Mouse (Mus musculus): ENCODE measurements around the gene Vps4b. TPM values are rescaled to one million over a fixed set of nuclear protein-coding genes. Genes with fewer than 3 reads are reported as not detected.

The Vps4b gene
- polyA plus RNA-seq, 1 experiment from 2014 or later = 69.7 TPM

DNA sequence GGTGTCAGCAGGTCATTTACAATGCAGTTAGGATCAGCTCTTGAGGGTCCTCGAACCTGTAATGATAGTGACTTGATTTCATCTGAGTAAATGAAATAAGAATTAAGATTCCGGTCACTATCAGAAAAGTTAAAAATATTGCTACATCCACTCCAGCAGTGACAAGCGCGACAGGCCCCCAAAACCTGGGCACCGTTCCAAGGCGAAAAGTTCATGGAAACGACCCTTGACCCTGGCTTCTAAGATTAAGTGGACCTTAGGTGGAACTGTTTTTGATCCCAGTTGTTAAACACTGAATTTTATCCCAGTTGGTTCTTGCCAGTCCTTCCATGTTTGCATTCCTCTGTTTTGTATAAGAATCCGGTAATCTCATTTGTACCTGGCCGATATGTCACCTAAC, 22.4 kb downstream of the Vps4b start:
- H3K4me2 ChIP-seq = no peak overlapping the region
- 65% methylated on average over 9 of the region's 9 CpGs for WGBS
- ATAC-seq (ENCODE audit: borderline replicate concordance, extremely low read depth, low FRiP score, low TSS enrichment) = no peak
- H3K27ac ChIP-seq = no peak overlapping the region
- no peaks in the 10 kb centered on the region for H3K27me3 ChIP-seq
- H3K9me3 ChIP-seq = no peaks in the 10 kb centered on the region
- H3K4me3 ChIP-seq = no peak overlapping the region
- no peaks in the 10 kb centered on the region for H3K4me1 ChIP-seq
- peaks cover 64% of the 10 kb centered on the region for H3K36me3 ChIP-seq
- no peak overlapping the region for H3K9ac ChIP-seq

- peaks cover 7% of the 10 kb centered on the region for H3K4me1 ChIP-seq
- H3K4me2 ChIP-seq = no peak overlapping the region
- H3K36me3 ChIP-seq = peaks cover 53% of the 10 kb centered on the region
These were observed 27.8 kb downstream of the Vps4b start for GRCm38 (mm10) chr1:106768773-106769172.

GRCm38 (mm10) chr1:106765771-106766170, 30.8 kb downstream of the Vps4b start:
- H3K27ac ChIP-seq = no peak overlapping the region
- no peak overlapping the region for H3K9ac ChIP-seq
- WGBS = 92% methylated on average over 8 of the region's 8 CpGs
- peaks cover 9% of the 10 kb centered on the region for H3K4me1 ChIP-seq
- no peaks in the 10 kb centered on the region for H3K27me3 ChIP-seq
- H3K36me3 ChIP-seq = peaks cover 35% of the 10 kb centered on the region; the same call in 1 of the 2 replicates
- H3K9me3 ChIP-seq = no peaks in the 10 kb centered on the region
- no peak overlapping the region for H3K4me3 ChIP-seq
- no peak for ATAC-seq (ENCODE audit: borderline replicate concordance, extremely low read depth, low FRiP score, low TSS enrichment)
- H3K4me2 ChIP-seq = no peak overlapping the region

More at GRCm38 (mm10) chr1:106768773-106769172, 27.8 kb downstream of the Vps4b start:
- Histone ChIP-seq H3K27ac (no peak overlapping the region), H3K9ac (no peak overlapping the region), H3K27me3 (no peaks in the 10 kb centered on the region), H3K9me3 (no peaks in the 10 kb centered on the region), H3K4me3 (no peak overlapping the region)
- ATAC-seq (ENCODE audit: borderline replicate concordance, extremely low read depth, low FRiP score, low TSS enrichment) = no peak

DNA sequence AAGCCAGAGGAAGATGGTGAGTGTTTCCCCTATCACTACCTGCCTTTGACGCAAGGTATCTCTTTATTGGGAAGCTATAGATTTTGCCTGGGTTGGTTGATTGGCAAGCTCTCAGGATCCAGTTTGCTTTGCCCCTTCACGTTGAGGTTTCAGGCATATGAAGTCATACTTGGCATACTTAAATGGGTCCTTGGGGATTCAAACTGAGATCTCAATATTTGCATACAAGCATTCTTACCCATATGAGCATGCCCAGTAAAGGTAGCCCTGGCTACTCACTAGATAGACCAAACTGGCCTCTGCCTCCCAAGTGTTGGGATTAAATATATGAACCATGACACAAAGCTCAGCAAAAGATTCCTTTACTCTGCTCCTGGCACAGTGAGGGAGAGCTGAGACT, 31.7 kb downstream of the Vps4b start:
- Histone ChIP-seq H3K27me3 (no peaks in the 10 kb centered on the region), H3K27ac (peak overlapping the region; percentile 40; the same call in 1 of the 2 replicates), H3K4me2 (no peak overlapping the region), H3K9me3 (no peaks in the 10 kb centered on the region), H3K4me1 (peaks cover 12% of the 10 kb centered on the region), H3K36me3 (peaks cover 27% of the 10 kb centered on the region; the same call in 1 of the 2 replicates), H3K9ac (no peak overlapping the region), H3K4me3 (no peak overlapping the region)
- ATAC-seq (ENCODE audit: borderline replicate concordance, extremely low read depth, low FRiP score, low TSS enrichment) = no peak
- WGBS = 67% methylated on average over 2 of the region's 2 CpGs

DNA sequence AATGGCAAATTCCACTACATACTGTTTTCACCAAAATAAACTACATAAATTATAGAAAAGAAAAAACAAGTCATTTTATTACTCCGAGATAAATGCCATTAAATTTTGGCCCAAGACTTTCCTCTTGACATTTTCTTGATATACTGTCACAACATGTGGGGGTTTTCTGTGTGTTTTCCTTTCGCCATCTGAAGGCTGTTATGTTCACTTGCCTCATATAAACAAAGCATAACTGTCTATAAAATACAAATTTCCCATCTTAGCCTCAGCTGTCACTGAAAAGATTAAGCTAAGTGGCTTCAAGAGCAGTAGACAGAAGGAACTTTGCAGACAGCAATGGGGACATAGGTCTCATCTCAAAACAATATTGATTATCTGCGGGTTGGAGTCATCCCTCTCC, 32.2 kb downstream of the Vps4b start:
- Histone ChIP-seq H3K4me1 (peaks cover 12% of the 10 kb centered on the region), H3K36me3 (peaks cover 26% of the 10 kb centered on the region; the same call in 1 of the 2 replicates), H3K4me2 (no peak overlapping the region), H3K9ac (no peak overlapping the region), H3K4me3 (no peak overlapping the region), H3K27ac (peak overlapping the region; percentile 40; the same call in 1 of the 2 replicates), H3K27me3 (no peaks in the 10 kb centered on the region), H3K9me3 (no peaks in the 10 kb centered on the region)
- no peak for ATAC-seq (ENCODE audit: borderline replicate concordance, extremely low read depth, low FRiP score, low TSS enrichment)
- 62% methylated on average over 3 of the region's 3 CpGs for WGBS

DNA sequence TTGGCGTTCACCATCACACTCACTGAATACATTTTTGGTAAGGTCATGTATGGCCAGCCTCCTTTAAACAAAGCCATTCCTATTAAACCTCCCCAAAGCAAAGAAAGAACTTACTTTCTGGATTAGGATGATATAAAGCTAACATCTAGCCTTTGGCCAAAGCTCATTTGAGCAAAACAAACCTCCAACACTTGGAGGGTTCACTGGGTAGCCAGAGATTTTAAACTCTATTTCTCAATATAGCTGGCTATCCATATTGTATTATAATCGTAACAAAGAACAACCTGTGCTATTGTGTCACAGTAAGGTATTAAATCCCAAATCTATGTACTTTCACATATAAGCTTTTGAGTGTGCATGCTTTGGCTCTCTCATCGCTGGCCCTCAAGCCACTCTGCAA, 35.8 kb downstream of the Vps4b start:
- Histone ChIP-seq H3K27me3 (no peaks in the 10 kb centered on the region), H3K9ac (no peak overlapping the region), H3K4me1 (peaks cover 26% of the 10 kb centered on the region), H3K4me3 (no peak overlapping the region), H3K4me2 (no peak overlapping the region), H3K27ac (0 out of 2 replicates have a peak overlapping the region, but pooled peaks have one; percentile 15), H3K9me3 (no peaks in the 10 kb centered on the region), H3K36me3 (peaks cover 3% of the 10 kb centered on the region; the same call in 1 of the 2 replicates)
- WGBS = 80% methylated on average over 3 of the region's 3 CpGs
- ATAC-seq (ENCODE audit: borderline replicate concordance, extremely low read depth, low FRiP score, low TSS enrichment) = no peak

DNA sequence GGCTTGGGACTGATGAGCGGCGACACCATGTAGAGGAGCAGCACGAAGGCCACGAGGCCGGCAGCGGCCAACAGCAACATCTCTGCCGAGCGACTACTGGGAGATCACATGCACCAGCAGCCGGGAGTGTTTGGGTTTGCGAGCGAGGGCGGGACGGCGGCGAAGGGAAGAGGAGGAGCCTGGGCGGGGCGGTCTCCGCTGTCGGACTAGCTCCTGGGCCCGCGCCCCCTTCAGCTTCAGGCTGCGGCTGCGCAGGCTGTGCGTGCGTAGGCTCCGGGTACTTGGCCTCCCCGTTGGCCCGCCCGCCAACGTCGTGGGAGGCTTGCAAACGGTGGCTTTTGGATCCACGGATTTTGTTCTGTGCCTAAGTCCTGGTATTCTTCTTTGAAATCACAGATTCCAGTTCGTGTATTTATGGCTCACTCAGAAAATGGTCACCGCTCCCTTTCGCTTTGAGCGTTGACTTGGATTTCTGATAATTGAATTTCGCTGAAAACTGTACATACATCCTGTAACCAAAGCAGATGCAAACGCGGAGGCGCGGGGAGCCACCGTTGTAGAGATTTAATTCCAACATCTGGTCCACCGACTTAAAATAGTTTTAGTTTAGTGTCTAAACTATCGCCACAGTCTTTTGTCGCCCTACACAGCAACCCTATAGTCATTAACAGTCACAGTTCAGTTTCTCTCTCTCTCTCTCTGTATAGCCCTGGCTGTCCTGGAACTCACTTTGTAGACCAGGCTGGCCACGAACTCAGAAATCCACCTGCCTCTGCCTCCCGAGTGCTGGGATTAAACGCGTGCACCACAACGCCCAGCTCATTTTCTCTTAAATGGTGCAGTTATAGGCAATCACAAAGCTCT, 36.7 kb downstream of the Vps4b start, which contains the start of gene Kdsr:
Gene Kdsr, minus strand, starts transcription at position 156 of the 864 bp plus-strand sequence.
- WGBS = 1% methylated on average over 51 of the region's 51 CpGs
- peak within 1 kb of the TSS; percentile 96 for H3K27ac ChIP-seq
- ATAC-seq (ENCODE audit: borderline replicate concordance, extremely low read depth, low FRiP score, low TSS enrichment) = peak; percentile 99
- no peaks in the 10 kb centered on the region for H3K9me3 ChIP-seq
- H3K36me3 ChIP-seq = 0 out of 2 replicates have a peak, but pooled peaks cover under 1% of the 10 kb centered on the region
- peak within 1 kb of the TSS; percentile 66 for H3K9ac ChIP-seq
- H3K4me1 ChIP-seq = peaks cover 23% of the 10 kb centered on the region
- peak within 1 kb of the TSS; percentile 96 for H3K4me2 ChIP-seq
- peak within 1 kb of the TSS; percentile 71 for H3K4me3 ChIP-seq
- no peaks in the 10 kb centered on the region for H3K27me3 ChIP-seq

- no peaks in the 10 kb centered on the region for H3K36me3 ChIP-seq
- peak overlapping the region; percentile 71 for H3K4me3 ChIP-seq
- H3K4me1 ChIP-seq = peaks cover 19% of the 10 kb centered on the region
- H3K27ac ChIP-seq = peak overlapping the region; percentile 96
- under 1% methylated on average over 34 of the region's 34 CpGs for WGBS
- ATAC-seq (ENCODE audit: borderline replicate concordance, extremely low read depth, low FRiP score, low TSS enrichment) = peak; percentile 65
- no peaks in the 10 kb centered on the region for H3K27me3 ChIP-seq
- peak overlapping the region; percentile 96 for H3K4me2 ChIP-seq
- H3K9ac ChIP-seq = peak overlapping the region; percentile 66
- no peaks in the 10 kb centered on the region for H3K9me3 ChIP-seq
These were observed 37.6 kb downstream of the Vps4b start for GRCm38 (mm10) chr1:106758734-106759571.

- no peak overlapping the region for H3K9ac ChIP-seq
- H3K36me3 ChIP-seq = 0 out of 2 replicates have a peak, but pooled peaks cover 2% of the 10 kb centered on the region
- no peaks in the 10 kb centered on the region for H3K27me3 ChIP-seq
- no peak for ATAC-seq (ENCODE audit: borderline replicate concordance, extremely low read depth, low FRiP score, low TSS enrichment)
- H3K9me3 ChIP-seq = no peaks in the 10 kb centered on the region
- peaks cover 19% of the 10 kb centered on the region for H3K4me1 ChIP-seq
- no peak overlapping the region for H3K4me2 ChIP-seq
- 55% methylated on average over 4 of the region's 4 CpGs for WGBS
- H3K4me3 ChIP-seq = no peak overlapping the region
- H3K27ac ChIP-seq = no peak overlapping the region
These were observed 39.9 kb downstream of the Vps4b start for GRCm38 (mm10) chr1:106756633-106757032.

GRCm38 (mm10) chr1:106752013-106752412, 44.5 kb downstream of the Vps4b start:
- ATAC-seq (ENCODE audit: borderline replicate concordance, extremely low read depth, low FRiP score, low TSS enrichment) = no peak
- 89% methylated on average over 5 of the region's 5 CpGs for WGBS
- Histone ChIP-seq H3K4me3 (no peak overlapping the region), H3K27ac (no peak overlapping the region), H3K27me3 (no peaks in the 10 kb centered on the region), H3K4me1 (0 out of 2 replicates have a peak, but pooled peaks cover 5% of the 10 kb centered on the region), H3K9ac (no peak overlapping the region), H3K9me3 (no peaks in the 10 kb centered on the region), H3K4me2 (no peak overlapping the region), H3K36me3 (peaks cover 7% of the 10 kb centered on the region; the same call in 1 of the 2 replicates)

GRCm38 (mm10) chr1:106750656-106751055, 45.9 kb downstream of the Vps4b start:
- Histone ChIP-seq H3K9me3 (no peaks in the 10 kb centered on the region), H3K27ac (no peak overlapping the region), H3K36me3 (peaks cover 16% of the 10 kb centered on the region), H3K4me2 (no peak overlapping the region), H3K9ac (no peak overlapping the region), H3K4me3 (no peak overlapping the region), H3K27me3 (no peaks in the 10 kb centered on the region), H3K4me1 (no peaks in the 10 kb centered on the region)
- no peak for ATAC-seq (ENCODE audit: borderline replicate concordance, extremely low read depth, low FRiP score, low TSS enrichment)
- WGBS = 89% methylated on average over 1 of the region's 1 CpGs

Measured in lung, embryonic 15.5 days (tissue).